Mouse (Mus musculus) brown adipose tissue, adult 24 weeks (tissue): ENCODE results near the gene 4921504E06Rik. TPM values are rescaled to one million over a fixed set of nuclear protein-coding genes. Genes with fewer than 3 reads are reported as not detected.

Experiments
- H3K27ac ChIP-seq: fragments of 200-500 bp; replicated peaks from 2 replicates; pipeline ENCODE4 v1.5.1; 2012; ENCODE audit warnings: low read depth, mild to moderate bottlenecking, low read length
- H3K4me1 ChIP-seq: fragments of 200-500 bp; 2 replicates; pipeline ENCODE4 v1.6.1; 2012; ENCODE audit warnings: low read length, mixed read lengths; ENCODE audit not compliant: control insufficient read depth, insufficient read depth, insufficient read length
- H3K4me3 ChIP-seq: fragments of 200-500 bp; 2 replicates; pipeline ENCODE4 v1.5.1; 2012; ENCODE audit warnings: low read depth, mild to moderate bottlenecking, low read length, moderate library complexity; ENCODE audit not compliant: insufficient read depth
- polyA plus RNA-seq: library from polyadenylated mRNA; stranded (reverse); fragments of >200 nt; gene quantifications from 2 replicates; pipeline ENCODE4 v1.2.4, GENCODE M21; 2012; ENCODE audit not compliant: missing spikeins, insufficient read depth, insufficient read length

4921504E06Rik gene
- not detected in 2 replicates for polyA plus RNA-seq

- no peaks in the 10 kb centered on the region; the same call in 1 of the 2 replicates for H3K4me1 ChIP-seq
- H3K27ac ChIP-seq: no peak within 1 kb of the TSS
- H3K4me3 ChIP-seq: peak within 1 kb of the TSS; percentile 56
Measured at GRCm38 (mm10) chr2:19553821-19554592, at the start of gene 4921504E06Rik. TSS of gene 4921504E06Rik (minus strand) at chr2:19553914.

GRCm38 (mm10) chr2:19601386-19601925, 47.7 kb upstream of the 4921504E06Rik start:
- Histone ChIP-seq H3K4me1 (no peaks in the 10 kb centered on the region), H3K27ac (no peak overlapping the region), H3K4me3 (no peak overlapping the region)

GRCm38 (mm10) chr2:19600860-19601259, 47.1 kb upstream of the 4921504E06Rik start:
- H3K4me1 ChIP-seq: no peaks in the 10 kb centered on the region
- H3K4me3 ChIP-seq: no peak overlapping the region
- no peak overlapping the region for H3K27ac ChIP-seq

GRCm38 (mm10) chr2:19599801-19600200, 46.1 kb upstream of the 4921504E06Rik start:
- H3K4me3 ChIP-seq: no peak overlapping the region
- no peak overlapping the region for H3K27ac ChIP-seq
- no peaks in the 10 kb centered on the region for H3K4me1 ChIP-seq

- Histone ChIP-seq H3K4me3 (no peak overlapping the region), H3K27ac (no peak overlapping the region), H3K4me1 (no peaks in the 10 kb centered on the region)
Measured at GRCm38 (mm10) chr2:19596988-19597387, 43.3 kb upstream of the 4921504E06Rik start.

GRCm38 (mm10) chr2:19596426-19596825, 42.7 kb upstream of the 4921504E06Rik start:
- Histone ChIP-seq H3K4me1 (no peaks in the 10 kb centered on the region), H3K27ac (no peak overlapping the region), H3K4me3 (no peak overlapping the region)

- no peaks in the 10 kb centered on the region for H3K4me1 ChIP-seq
- H3K4me3 ChIP-seq: no peak overlapping the region
- no peak overlapping the region for H3K27ac ChIP-seq
Measured at GRCm38 (mm10) chr2:19594856-19595255, 41.1 kb upstream of the 4921504E06Rik start.

- no peaks in the 10 kb centered on the region for H3K4me1 ChIP-seq
- no peak overlapping the region for H3K4me3 ChIP-seq
- H3K27ac ChIP-seq: no peak overlapping the region
Measured at GRCm38 (mm10) chr2:19579846-19580245, 26.1 kb upstream of the 4921504E06Rik start.

GRCm38 (mm10) chr2:19579180-19579579, 25.5 kb upstream of the 4921504E06Rik start:
- no peaks in the 10 kb centered on the region for H3K4me1 ChIP-seq
- no peak overlapping the region for H3K4me3 ChIP-seq
- no peak overlapping the region for H3K27ac ChIP-seq

GRCm38 (mm10) chr2:19562114-19562829, 8.6 kb upstream of the 4921504E06Rik start:
- Histone ChIP-seq H3K4me3 (no peak overlapping the region), H3K4me1 (no peaks in the 10 kb centered on the region), H3K27ac (no peak overlapping the region)

GRCm38 (mm10) chr2:19560654-19561053, 6.9 kb upstream of the 4921504E06Rik start:
- no peak overlapping the region for H3K27ac ChIP-seq

GRCm38 (mm10) chr2:19560071-19560470, 6.4 kb upstream of the 4921504E06Rik start:
- no peak overlapping the region for H3K27ac ChIP-seq
- no peak overlapping the region for H3K4me3 ChIP-seq
- no peaks in the 10 kb centered on the region for H3K4me1 ChIP-seq

More at GRCm38 (mm10) chr2:19560654-19561053, 6.9 kb upstream of the 4921504E06Rik start:
- Histone ChIP-seq H3K4me3 (no peak overlapping the region), H3K4me1 (no peaks in the 10 kb centered on the region)

GRCm38 (mm10) chr2:19551396-19551795, 2.3 kb downstream of the 4921504E06Rik start:
- Histone ChIP-seq H3K4me1 (no peaks in the 10 kb centered on the region; the same call in 1 of the 2 replicates), H3K4me3 (no peak overlapping the region), H3K27ac (no peak overlapping the region)

GRCm38 (mm10) chr2:19540906-19541305, 12.8 kb downstream of the 4921504E06Rik start:
- no peaks in the 10 kb centered on the region for H3K4me1 ChIP-seq
- H3K27ac ChIP-seq: no peak overlapping the region
- no peak overlapping the region for H3K4me3 ChIP-seq

GRCm38 (mm10) chr2:19529428-19529827, 24.3 kb downstream of the 4921504E06Rik start:
- H3K4me3 ChIP-seq: no peak overlapping the region
- no peaks in the 10 kb centered on the region for H3K4me1 ChIP-seq
- H3K27ac ChIP-seq: no peak overlapping the region
